Mouse (Mus musculus): ENCODE measurements at regions not wholly inside any gene's neighbourhood (a gene's known extent, or its start where the extent isn't known, plus 50 kb on each side); places are given as distances from the start of the nearest gene placed in this dataset.
A peak's percentile ranks its signal among the peaks of the same experiment; 100 is the strongest.

DNA sequence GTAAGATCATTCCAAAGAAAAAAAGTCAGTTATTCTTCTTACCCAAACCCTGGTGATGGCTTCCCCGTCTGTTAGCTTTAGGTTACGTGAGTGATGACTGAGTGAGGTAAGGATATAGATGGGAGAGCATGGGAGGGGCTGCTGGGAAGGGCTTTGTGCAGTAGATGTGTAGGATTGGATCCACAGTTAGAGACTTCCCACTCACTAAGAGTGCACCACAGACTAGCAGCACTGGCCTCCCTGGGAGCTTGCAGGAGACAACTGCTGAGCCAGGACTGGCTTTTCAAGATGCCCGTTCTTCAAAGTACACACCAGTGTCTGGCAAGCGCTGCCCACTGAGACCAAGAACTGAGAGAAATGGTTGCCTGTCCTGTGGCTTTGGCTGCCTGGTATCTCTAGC lies 62.0 kb upstream of the Ifne start:
- no peak for DNase-seq (ENCODE audit: low spot score)

DNA sequence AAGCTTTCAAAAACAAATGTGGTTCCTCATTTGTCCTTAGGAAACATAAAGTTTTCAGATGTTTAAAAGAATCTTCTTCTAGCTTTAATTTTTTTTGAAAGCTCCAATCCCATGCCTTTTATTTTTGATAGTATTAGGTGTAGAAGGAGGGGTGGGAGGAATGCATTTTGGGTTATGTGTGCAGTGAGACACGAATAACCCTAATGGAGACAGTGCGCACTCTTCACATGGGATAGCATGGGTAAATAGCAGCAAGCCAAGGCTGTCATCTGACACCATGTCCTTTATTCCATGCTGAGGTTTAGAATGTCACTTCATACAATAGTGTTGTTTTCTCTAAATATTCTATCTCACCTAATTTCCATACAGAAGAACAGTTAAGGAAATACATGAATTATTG lies 60.7 kb upstream of the Ifne start:
- DNase-seq (ENCODE audit: low spot score) = no peak

DNA sequence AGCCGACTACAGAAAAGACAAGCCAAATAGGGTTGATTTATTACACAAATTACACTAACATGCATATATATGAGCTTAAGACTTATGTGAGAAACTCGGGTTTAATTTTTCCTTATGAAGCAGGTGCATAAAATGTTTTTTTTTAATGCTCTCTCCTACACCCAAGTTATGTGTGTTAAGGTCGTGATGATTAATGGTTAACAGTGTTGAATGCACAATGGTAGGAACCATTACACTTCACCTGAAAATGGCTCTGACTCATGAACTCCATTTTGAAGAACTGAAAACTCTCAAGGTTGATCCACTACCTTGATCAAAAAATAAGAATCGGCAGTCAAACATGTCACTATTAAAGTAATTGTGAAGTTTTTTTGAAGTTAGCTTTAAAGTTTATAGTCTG lies 59.4 kb upstream of the Ifne start:
- no peak for DNase-seq (ENCODE audit: low spot score)

DNA sequence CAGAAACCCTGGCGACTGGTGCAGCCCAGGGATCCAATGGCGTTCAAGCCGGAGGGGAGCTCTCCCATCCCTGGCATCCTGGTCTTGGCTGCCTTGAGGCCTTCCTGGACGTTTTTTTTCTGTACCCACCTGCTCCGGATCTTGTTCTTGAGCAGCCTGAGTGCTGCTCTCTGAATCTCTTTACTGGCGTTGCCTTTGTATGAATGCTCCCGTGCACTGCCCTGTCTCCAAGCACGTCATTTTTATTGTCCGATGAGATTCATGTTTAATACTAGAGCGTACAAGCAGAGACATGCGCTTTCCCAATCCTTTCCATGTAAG lies 58.7 kb upstream of the Ifne start:
- DNase-seq (ENCODE audit: low spot score) = no peak

DNA sequence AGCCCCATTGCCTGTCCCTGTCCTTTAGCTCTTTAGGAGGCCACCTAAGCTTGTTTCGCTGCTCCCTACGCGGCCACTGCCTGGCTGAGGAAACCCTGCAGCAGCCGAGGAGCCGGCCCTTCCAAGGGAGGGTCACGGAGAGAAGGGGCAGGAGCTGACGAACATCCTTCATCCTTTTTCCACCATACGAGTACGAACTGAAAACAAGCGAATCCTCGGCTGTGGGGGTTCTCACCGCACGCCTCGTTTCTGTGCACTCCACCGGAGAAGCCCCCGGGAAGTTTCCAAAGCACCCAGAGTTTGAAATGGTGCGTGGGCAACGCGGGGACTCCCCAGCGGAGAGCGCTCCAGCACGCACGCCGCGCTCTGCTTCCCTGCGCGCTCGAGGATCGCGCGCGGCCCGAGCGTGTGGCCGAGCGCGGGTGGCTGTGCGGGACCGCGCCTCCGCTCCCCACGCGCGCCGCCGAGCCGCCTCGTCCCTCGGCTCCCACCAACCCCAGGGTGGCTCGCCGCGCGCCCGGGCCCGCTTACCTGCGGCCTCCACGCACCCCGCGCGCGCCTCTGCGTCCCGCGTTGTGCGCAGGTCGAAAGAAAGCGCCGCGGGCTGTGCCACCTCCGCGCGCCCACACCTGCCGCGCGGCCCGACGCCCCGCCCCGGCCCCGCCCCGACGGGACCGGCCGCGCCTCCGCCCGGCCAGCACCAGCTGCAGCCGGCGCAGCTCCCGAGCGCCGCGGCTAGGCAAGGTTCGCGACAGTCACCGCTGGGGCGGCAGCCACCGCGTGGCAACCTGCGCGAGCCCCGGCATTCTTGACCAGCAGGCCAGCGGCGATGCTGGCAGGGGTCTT lies 58.1 kb upstream of the Ifne start:
- DNase-seq (ENCODE audit: low spot score) = peak; percentile 16

DNA sequence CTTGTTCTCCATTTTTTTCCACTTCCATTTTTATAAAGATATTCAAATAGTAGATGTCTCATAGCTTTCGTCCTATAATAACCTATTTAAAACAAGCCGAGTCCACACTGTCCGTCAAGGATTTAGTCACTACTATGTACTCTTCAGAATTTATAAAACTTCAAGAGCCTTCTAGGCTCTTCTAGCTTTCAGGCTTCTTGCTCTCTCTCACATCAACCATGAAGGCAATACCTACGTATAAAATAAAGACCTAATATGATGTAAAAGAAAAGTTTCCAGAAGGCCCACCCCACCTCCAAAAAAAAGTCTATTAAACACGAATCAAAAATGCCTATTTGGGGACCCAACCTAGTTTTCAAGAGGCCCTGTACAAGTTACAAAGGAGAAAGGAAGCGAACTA lies 57.0 kb upstream of the Ifne start:
- no peak for DNase-seq (ENCODE audit: low spot score)

DNA sequence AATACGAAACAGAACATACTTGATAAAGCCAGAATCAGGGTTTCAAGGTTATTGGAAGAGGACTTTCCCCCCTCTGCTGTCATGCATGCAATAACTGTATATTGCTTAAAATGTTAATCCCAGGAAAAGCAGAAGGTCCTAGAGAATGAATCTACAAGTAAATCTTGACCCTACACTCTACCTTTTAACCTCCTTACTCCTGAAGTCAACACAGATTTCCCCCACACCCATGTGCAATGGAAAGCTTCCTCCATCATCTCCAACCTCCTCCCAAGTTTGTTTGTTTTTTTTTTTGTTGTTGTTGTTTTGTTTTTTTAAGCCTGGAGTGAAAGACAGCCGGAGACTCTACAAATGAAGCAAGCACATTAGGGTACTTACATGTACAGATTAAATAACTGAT lies 55.9 kb upstream of the Ifne start:
- DNase-seq (ENCODE audit: low spot score) = no peak

DNA sequence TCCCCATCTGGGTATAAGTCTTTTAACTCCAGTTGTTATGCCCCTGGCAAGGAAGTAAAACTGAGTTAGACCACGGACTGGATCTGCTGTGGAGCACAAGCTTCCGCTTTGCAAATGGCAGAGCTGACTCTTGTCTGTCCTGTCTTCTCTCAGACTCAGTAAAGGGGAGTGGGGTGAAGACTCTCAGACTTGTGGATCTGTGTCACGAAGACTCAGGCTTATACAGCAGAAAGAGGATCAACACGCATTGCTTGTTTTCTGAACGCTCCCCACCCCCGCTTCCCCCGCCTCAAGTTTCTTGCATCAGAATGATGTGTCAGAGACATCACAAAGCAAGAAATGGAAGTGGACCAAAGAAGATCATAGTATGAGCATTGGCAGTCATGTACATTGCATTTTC lies 55.3 kb upstream of the Ifne start:
- no peak for DNase-seq (ENCODE audit: low spot score)

DNA sequence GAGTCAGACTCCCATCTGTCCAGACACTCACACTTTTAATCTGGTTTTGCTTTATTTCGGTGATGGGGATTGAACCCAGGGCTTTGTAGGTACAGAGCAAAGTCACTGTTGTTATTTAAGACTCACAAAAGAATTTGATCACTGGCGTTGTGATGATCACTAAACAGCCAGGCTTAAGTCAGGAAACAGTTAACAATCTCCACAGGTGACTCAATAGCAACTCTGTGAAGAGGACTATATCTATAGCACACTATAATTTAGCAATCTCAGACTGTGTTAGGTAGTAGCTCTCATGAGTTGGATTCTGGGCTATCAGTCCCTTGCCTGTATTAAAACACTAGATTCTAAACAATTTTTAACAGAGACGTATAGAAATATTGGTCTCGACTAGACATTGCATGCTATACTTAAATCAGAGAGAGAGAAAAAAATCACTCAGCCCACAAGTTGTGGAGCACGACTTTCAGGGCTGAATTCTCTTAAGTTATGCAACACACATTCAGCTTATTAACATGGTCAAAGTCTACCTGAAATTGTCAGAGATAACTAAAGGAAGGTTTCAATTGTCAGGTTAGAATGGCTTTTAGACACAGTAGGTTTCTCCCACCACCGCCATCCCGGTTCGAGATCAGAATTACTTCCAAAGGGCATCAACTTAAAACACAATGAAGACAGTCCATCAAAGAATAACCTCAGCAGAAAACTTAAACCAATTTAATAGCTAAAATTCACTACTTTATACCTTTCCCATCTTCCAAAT lies 54.4 kb upstream of the Ifne start:
- DNase-seq (ENCODE audit: low spot score) = no peak

DNA sequence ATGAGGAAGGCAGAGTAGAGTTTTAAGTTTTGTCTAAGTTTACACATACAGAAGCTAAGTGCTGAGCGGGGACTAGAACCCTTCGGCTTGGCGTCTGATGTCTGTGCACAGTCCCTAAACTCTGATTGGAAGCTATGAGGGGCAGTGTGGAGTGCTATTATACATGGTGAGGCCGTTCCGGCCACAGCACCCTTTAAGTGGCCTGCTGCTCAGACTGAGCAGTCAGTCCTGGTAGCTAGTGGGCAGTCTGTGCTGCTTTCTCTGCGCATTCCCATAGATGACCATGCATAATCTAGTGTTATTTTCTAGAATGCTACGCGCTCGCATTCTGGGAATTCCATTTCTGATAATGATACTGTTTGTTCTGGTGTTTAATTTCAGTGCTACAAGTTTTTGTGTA lies 51.2 kb upstream of the Ifne start:
- DNase-seq (ENCODE audit: low spot score) = no peak

All from T-cell, adult 2 months (primary cell).